Mouse (Mus musculus): ENCODE results near the gene Spry1. TPM values are rescaled to one million over a fixed set of nuclear protein-coding genes. Genes with fewer than 3 reads are reported as not detected.

Gene Spry1
- total and polyA plus RNA-seq, 2 experiments from 2014 or later: 5.9 to 31.9 TPM

DNA sequence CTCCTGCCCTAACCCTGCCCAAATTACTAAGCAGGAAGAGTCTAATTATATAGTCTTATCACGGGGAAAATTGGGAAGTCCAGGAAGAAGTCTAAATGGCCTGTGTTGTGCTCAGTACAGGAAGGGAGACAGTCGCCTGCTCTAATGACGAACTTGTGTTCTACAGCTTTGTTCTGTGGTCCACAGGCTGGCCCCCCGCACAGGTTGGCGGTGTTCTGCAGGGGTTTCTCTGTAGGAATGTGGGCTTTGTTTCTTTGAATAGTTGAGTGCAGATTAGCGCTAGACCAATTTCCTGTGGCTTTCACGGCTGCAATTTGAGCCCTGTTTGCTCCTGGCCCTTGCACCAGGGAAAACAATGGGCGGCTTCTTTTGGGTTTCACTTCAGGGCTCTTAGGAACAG, 17.3 kb downstream of the Spry1 start:
- Histone ChIP-seq H3K9ac (replicated peaks; ENCODE audit: low read length, poor library complexity, severe bottlenecking) (no peak overlapping the region), H3K9me3 (ENCODE audit: low read length) (no peaks in the 10 kb centered on the region), H3K36me3 (ENCODE audit: insufficient read depth, low read length) (no peaks in the 10 kb centered on the region), H3K27me3 (ENCODE audit: insufficient read depth, low read length) (peaks cover 3% of the 10 kb centered on the region; the same call in 1 of the 2 replicates), H3K4me3 (ENCODE audit: low read depth, low read length) (no peak overlapping the region), H3K27ac (ENCODE audit: low read depth, low read length) (no peak overlapping the region), H3K4me1 (ENCODE audit: insufficient read depth, low read length) (peaks cover 8% of the 10 kb centered on the region; the same call in 1 of the 2 replicates), H3K4me2 (ENCODE audit: low read depth, low read length, poor library complexity, severe bottlenecking) (no peak overlapping the region)
- ATAC-seq (ENCODE audit: low FRiP score): no peak
- no peak for DNase-seq (ENCODE audit: low spot score)
- WGBS: 17% methylated on average over 8 of the region's 8 CpGs
- no peak for TF ChIP-seq CTCF (IDR thresholded peaks at IDR 0.05)

DNA sequence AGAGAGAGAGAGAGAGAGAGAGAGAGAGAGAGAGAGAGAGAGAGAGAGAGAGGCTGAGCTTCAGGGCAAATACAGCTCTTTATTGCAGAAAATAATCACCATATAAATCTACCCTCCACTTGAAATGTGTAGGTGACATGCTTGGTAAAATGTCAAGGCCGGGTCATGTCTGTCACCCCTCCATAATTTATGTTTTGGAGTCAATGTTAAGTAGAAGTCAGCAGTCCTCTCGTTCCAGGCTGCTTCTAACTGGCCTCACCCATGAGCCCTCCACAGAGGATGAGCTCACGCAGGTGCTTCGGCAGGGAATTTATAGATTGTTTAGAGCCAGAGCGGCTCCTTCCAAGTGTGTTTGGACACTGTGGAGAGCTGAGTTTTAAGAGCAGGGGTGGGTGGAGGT, 18.4 kb downstream of the Spry1 start:
- H3K27ac ChIP-seq (ENCODE audit: low read depth, low read length): no peak overlapping the region
- no peak overlapping the region for H3K4me2 ChIP-seq (ENCODE audit: low read depth, low read length, poor library complexity, severe bottlenecking)
- ATAC-seq (ENCODE audit: low FRiP score) (no peak), DNase-seq (ENCODE audit: low spot score) (no peak)
- no peaks in the 10 kb centered on the region for H3K9me3 ChIP-seq (ENCODE audit: low read length)
- WGBS: 64% methylated on average over 5 of the region's 5 CpGs
- H3K4me1 ChIP-seq (ENCODE audit: insufficient read depth, low read length): peaks cover 8% of the 10 kb centered on the region; the same call in 1 of the 2 replicates
- no peak for TF ChIP-seq CTCF (IDR thresholded peaks at IDR 0.05)
- H3K36me3 ChIP-seq (ENCODE audit: insufficient read depth, low read length): no peaks in the 10 kb centered on the region
- no peak overlapping the region for H3K4me3 ChIP-seq (ENCODE audit: low read depth, low read length)
- H3K9ac ChIP-seq (replicated peaks; ENCODE audit: low read length, poor library complexity, severe bottlenecking): no peak overlapping the region
- H3K27me3 ChIP-seq (ENCODE audit: insufficient read depth, low read length): no peaks in the 10 kb centered on the region; the same call in 1 of the 2 replicates

DNA sequence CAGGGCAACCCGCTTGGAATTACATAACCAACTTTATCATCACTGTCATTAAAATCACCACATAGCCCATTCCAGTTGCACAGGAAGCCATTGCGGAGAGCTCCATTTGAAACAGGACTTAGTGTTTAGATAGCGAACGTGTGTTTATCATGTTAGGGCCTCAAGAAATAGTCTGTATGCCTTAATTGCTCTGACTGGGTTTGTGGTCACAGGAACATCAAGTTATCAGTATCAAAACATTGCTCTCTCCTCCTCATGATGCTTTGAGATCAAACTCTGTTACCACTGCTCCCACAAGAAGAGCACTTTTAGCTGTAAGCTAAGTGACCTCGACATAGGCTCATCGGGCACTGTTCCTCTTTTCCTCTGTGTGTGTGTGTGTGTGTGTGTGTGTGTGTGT, 19.9 kb downstream of the Spry1 start:
- Histone ChIP-seq H3K27me3 (ENCODE audit: insufficient read depth, low read length) (no peaks in the 10 kb centered on the region; the same call in 1 of the 2 replicates), H3K4me3 (ENCODE audit: low read depth, low read length) (no peak overlapping the region), H3K36me3 (ENCODE audit: insufficient read depth, low read length) (no peaks in the 10 kb centered on the region), H3K27ac (ENCODE audit: low read depth, low read length) (no peak overlapping the region), H3K9me3 (ENCODE audit: low read length) (no peaks in the 10 kb centered on the region), H3K4me2 (ENCODE audit: low read depth, low read length, poor library complexity, severe bottlenecking) (no peak overlapping the region), H3K9ac (replicated peaks; ENCODE audit: low read length, poor library complexity, severe bottlenecking) (no peak overlapping the region), H3K4me1 (ENCODE audit: insufficient read depth, low read length) (peaks cover 2% of the 10 kb centered on the region; the same call in 1 of the 2 replicates)
- 81% methylated on average over 6 of the region's 6 CpGs for WGBS
- no peak for TF ChIP-seq CTCF (IDR thresholded peaks at IDR 0.05)
- no peak for DNase-seq (ENCODE audit: low spot score)
- ATAC-seq (ENCODE audit: low FRiP score): no peak

DNA sequence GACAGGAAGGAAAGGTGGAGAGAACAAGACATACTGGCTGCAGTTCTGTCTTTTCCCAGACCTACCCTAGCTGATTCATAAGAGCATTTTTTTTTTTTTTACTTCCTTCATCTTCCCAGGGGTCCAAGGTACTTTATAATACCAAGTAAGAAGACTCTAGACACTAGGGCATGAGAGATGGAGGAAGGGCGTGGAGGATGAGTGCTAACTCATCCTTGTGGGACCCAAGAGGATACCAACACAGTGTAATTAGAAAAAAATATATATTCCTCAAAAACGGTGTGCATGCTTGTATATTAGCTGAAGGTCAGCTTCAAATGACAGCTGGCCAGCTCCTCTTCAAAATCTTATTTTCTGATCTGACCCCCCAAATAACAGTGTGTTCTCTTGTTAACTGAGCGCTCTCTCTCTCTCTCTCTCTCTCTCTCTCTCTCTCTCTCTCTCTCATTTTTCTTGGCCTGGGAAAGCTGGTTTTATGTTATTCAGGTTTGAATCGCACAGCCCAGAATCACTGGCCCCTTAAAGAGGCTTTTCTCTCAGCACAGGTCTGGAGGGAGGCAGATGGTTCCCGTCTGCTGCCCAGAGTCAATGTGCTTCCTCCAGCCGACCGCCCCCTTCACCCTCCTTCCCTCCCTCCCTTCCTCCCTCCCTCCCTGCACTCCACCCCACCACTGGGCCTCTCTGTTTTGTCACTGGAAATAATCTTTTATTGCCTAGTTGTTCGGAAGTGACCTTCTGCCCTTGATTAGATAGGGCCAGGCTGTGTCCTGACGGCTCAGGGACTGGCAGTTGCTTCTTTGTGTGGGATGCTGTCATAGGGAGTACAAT, 26.8 kb downstream of the Spry1 start:
- Histone ChIP-seq H3K9ac (replicated peaks; ENCODE audit: low read length, poor library complexity, severe bottlenecking) (no peak overlapping the region), H3K4me1 (ENCODE audit: insufficient read depth, low read length) (no peaks in the 10 kb centered on the region), H3K4me2 (ENCODE audit: low read depth, low read length, poor library complexity, severe bottlenecking) (no peak overlapping the region), H3K27ac (ENCODE audit: low read depth, low read length) (no peak overlapping the region), H3K27me3 (ENCODE audit: insufficient read depth, low read length) (peaks cover 6% of the 10 kb centered on the region), H3K4me3 (ENCODE audit: low read depth, low read length) (no peak overlapping the region), H3K36me3 (ENCODE audit: insufficient read depth, low read length) (no peaks in the 10 kb centered on the region), H3K9me3 (ENCODE audit: low read length) (peaks cover 13% of the 10 kb centered on the region; the same call in 1 of the 2 replicates)
- no peak for TF ChIP-seq CTCF (IDR thresholded peaks at IDR 0.05)
- DNase-seq (ENCODE audit: low spot score): peak; percentile 64
- 20% methylated on average over 9 of the region's 9 CpGs for WGBS
- ATAC-seq (ENCODE audit: low FRiP score): no peak

DNA sequence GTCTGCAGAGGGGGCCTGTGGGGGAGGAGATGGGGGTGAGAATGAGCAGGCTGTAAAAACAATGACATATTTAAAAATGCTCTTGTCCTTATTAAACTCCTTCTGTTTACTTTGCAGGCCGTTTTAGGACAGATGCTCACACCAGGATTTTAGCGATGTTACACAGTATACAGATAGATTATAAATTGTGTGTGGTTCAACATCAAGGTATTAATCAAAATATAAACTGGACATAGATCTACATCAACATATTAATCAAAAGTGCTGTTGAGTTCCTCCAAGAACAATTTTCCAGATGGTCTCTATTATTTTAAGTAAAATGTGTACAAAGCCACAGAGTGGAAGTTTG, 27.3 kb downstream of the Spry1 start:
- no peak overlapping the region for H3K4me2 ChIP-seq (ENCODE audit: low read depth, low read length, poor library complexity, severe bottlenecking)
- no peak for DNase-seq (ENCODE audit: low spot score)
- peaks cover 6% of the 10 kb centered on the region for H3K27me3 ChIP-seq (ENCODE audit: insufficient read depth, low read length)
- no peak overlapping the region for H3K4me3 ChIP-seq (ENCODE audit: low read depth, low read length)
- H3K9me3 ChIP-seq (ENCODE audit: low read length): peaks cover 13% of the 10 kb centered on the region; the same call in 1 of the 2 replicates
- no peak for ATAC-seq (ENCODE audit: low FRiP score)
- no peak for TF ChIP-seq CTCF (IDR thresholded peaks at IDR 0.05)
- H3K36me3 ChIP-seq (ENCODE audit: insufficient read depth, low read length): no peaks in the 10 kb centered on the region
- no peaks in the 10 kb centered on the region; the same call in 1 of the 2 replicates for H3K4me1 ChIP-seq (ENCODE audit: insufficient read depth, low read length)
- no peak overlapping the region for H3K9ac ChIP-seq (replicated peaks; ENCODE audit: low read length, poor library complexity, severe bottlenecking)
- H3K27ac ChIP-seq (ENCODE audit: low read depth, low read length): no peak overlapping the region
- WGBS: 24% methylated on average over 2 of the region's 2 CpGs

DNA sequence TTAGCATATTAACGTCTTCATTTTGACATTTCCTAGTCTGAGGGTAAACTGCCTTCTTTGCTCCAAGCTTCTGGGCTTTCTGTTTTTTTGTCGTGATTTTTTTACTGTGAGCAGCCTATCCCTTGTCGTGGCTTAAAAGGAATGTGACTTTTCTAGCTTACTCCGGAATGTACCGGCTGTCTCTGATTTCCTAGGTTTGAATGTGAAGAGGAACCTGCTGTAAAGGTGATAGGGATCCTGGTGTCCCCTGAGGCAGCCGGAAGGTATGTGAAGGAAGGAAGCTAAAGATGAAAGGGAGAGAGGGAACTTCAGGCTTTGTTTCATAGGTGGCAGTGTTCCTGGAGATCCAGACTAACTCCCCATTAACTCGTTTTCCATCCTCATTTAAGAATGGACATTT, 28.0 kb downstream of the Spry1 start:
- DNase-seq (ENCODE audit: low spot score) (no peak), ATAC-seq (ENCODE audit: low FRiP score) (no peak)
- 27% methylated on average over 7 of the region's 7 CpGs for WGBS
- Histone ChIP-seq H3K36me3 (ENCODE audit: insufficient read depth, low read length) (no peaks in the 10 kb centered on the region), H3K4me2 (ENCODE audit: low read depth, low read length, poor library complexity, severe bottlenecking) (no peak overlapping the region), H3K9me3 (ENCODE audit: low read length) (peaks cover 13% of the 10 kb centered on the region; the same call in 1 of the 2 replicates), H3K27me3 (ENCODE audit: insufficient read depth, low read length) (peaks cover 6% of the 10 kb centered on the region), H3K4me3 (ENCODE audit: low read depth, low read length) (no peak overlapping the region), H3K4me1 (ENCODE audit: insufficient read depth, low read length) (no peaks in the 10 kb centered on the region; the same call in 1 of the 2 replicates), H3K9ac (replicated peaks; ENCODE audit: low read length, poor library complexity, severe bottlenecking) (no peak overlapping the region), H3K27ac (ENCODE audit: low read depth, low read length) (no peak overlapping the region)
- TF ChIP-seq CTCF (IDR thresholded peaks at IDR 0.05): 0 out of 2 replicates have a peak, but pooled peaks have one; percentile 2
